Mouse (Mus musculus) cerebellum, adult 2 months (tissue): ENCODE measurements around the gene Tmem47.

Experiments
- CTCF ChIP-seq: fragments of 200-500 bp; IDR thresholded peaks from 2 replicates; pipeline ENCODE4 v1.5.1; 2011; ENCODE audit warnings: low read depth, mild to moderate bottlenecking, control low read depth, low read length, moderate library complexity, borderline replicate concordance; ENCODE audit not compliant: insufficient read depth
- POLR2A ChIP-seq: fragments of 200-500 bp; IDR thresholded peaks from 2 replicates; pipeline ENCODE4 v1.6.1; 2011; ENCODE audit warnings: low read length, control low read depth, borderline replicate concordance; ENCODE audit not compliant: insufficient read depth

DNA sequence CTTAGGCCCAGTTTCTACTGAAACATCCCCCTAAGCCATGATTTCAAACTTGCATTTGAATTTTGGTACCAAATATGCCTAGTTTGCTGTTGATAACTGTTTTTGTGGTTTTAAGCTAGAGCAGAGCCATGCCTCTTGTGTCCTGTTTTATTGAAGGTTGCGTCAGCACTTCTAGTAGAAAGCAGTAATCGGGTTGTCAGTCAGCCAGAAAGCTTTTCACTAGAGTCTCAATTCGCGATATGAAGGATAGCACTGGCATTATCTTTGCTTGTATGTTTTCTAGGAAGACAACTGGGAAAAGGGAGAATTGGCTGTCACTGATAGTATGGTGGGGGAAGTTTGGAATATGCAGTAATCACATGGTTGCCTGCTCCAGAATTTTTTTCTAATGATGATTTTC is 3.3 kb downstream of the Tmem47 start:
- TF ChIP-seq POLR2A (no peak), CTCF (no peak)
